Mouse (Mus musculus) ES-E14 (cell line): ENCODE data around the gene Psmc1. TPM values are rescaled to one million over a fixed set of nuclear protein-coding genes. Genes with fewer than 3 reads are reported as not detected.

ENCODE experiments used
- DNase-seq: peaks from one replicate; pipeline ENCODE4 v3.0.0-alpha.2; 2013; ENCODE audit warnings: low read depth, low spot score
- H3K27ac ChIP-seq: 2 replicates; pipeline ENCODE4 v1.5.1; 2012; ENCODE audit warnings: low read depth, mild to moderate bottlenecking, low read length, moderate library complexity, mixed read lengths; ENCODE audit not compliant: poor library complexity, insufficient read depth, severe bottlenecking
- H3K36me3 ChIP-seq: 2 replicates; pipeline ENCODE4 v1.6.1; 2012; ENCODE audit warnings: mild to moderate bottlenecking, low read length, moderate library complexity, mixed read lengths; ENCODE audit not compliant: control insufficient read depth, poor library complexity, insufficient read depth, severe bottlenecking
- H3K4me1 ChIP-seq, 2 experiments: fragments of 150-350 bp in 1 of 2; sonication (generic) in 1 of 2; 2 replicates each; pipeline ENCODE4 v1.6.1; 2012; ENCODE audit warnings: low read length in 2 of 2, mild to moderate bottlenecking in 1 of 2, mixed read lengths in 1 of 2; ENCODE audit not compliant: control insufficient read depth in 2 of 2, insufficient read depth in 2 of 2, poor library complexity in 1 of 2
- H3K4me3 ChIP-seq, 2 experiments: fragments of 150-350 bp in 1 of 2; sonication (generic) in 1 of 2; 2 replicates each; pipeline ENCODE4 v1.5.1; 2012; ENCODE audit warnings: low read length in 2 of 2, low read depth in 1 of 2, mild to moderate bottlenecking in 1 of 2, mixed read lengths in 1 of 2; ENCODE audit not compliant: insufficient read depth in 1 of 2, poor library complexity in 1 of 2, severe bottlenecking in 1 of 2
- H3K9ac ChIP-seq: 2 replicates; pipeline ENCODE4 v1.6.1; 2012; ENCODE audit warnings: low read depth, mild to moderate bottlenecking, low read length, mixed read lengths; ENCODE audit not compliant: poor library complexity, insufficient read depth, severe bottlenecking
- H3K9me3 ChIP-seq: fragments of 150-350 bp; sonication (generic); 2 replicates; pipeline ENCODE4 v1.6.1; 2012; ENCODE audit warnings: low read depth, mild to moderate bottlenecking, low read length; ENCODE audit not compliant: control insufficient read depth, insufficient read depth
- CHD2 ChIP-seq: IDR thresholded peaks from 2 replicates; pipeline ENCODE4 v1.6.1; 2014; ENCODE audit warnings: mild to moderate bottlenecking, low read depth, low read length, inconsistent platforms
- HCFC1 ChIP-seq: IDR thresholded peaks from 2 replicates; pipeline ENCODE4 v1.6.1; 2012; ENCODE audit warnings: low read length, inconsistent platforms, borderline replicate concordance; ENCODE audit not compliant: insufficient read depth
- MAFK ChIP-seq: IDR thresholded peaks from 2 replicates; pipeline ENCODE4 v1.6.1; 2014; ENCODE audit warnings: mild to moderate bottlenecking, low read depth, low read length, inconsistent platforms; ENCODE audit not compliant: insufficient read depth
- ZC3H11A ChIP-seq: IDR thresholded peaks from 2 replicates; pipeline ENCODE4 v1.6.1; 2012; ENCODE audit warnings: low read depth, mild to moderate bottlenecking, inconsistent platforms, low read length, borderline replicate concordance
- ZNF384 ChIP-seq: IDR thresholded peaks from 2 replicates; pipeline ENCODE4 v1.6.1; 2012; ENCODE audit warnings: low read depth, low read length, inconsistent platforms
- in situ Hi-C, 2 experiments: fragments of 600-800 bp; cut with MboI; formaldehyde crosslinking; loops; one replicate each; pipeline ENCODE4 v1.15.1; 2025; ENCODE audit warnings: low sequenced_read_pairs in 2 of 2, inconsistent platforms in 1 of 2; ENCODE audit not compliant: unreplicated experiment in 2 of 2
- total RNA-seq: library from RNA; depleted of rRNA; stranded (reverse); fragments of 300-350 nt; gene quantifications from 2 replicates; pipeline ENCODE4 v1.2.3, GENCODE M21; 2012

Gene Psmc1
- total RNA-seq, 1 experiment = 264 TPM

GRCm38 (mm10) chr12:100134395-100134936 lies 24.5 kb downstream of the Psmc1 start:
- in situ Hi-C loops = no loop called here
- Histone ChIP-seq H3K9me3 (no peaks in the 10 kb centered on the region), H3K4me1 (peaks cover 3 to 6% of the 10 kb centered on the region in 2 experiments; a peak in 2 of 4 replicates), H3K27ac (no peak overlapping the region), H3K36me3 (peaks cover 48% of the 10 kb centered on the region), H3K9ac (no peak overlapping the region), H3K4me3 (no peak overlapping the region)
- DNase-seq = no peak
- TF ChIP-seq ZC3H11A = no peak
- no peak for TF ChIP-seq MAFK
- no peak for TF ChIP-seq ZNF384
- TF ChIP-seq HCFC1 = no peak
- no peak for TF ChIP-seq CHD2

GRCm38 (mm10) chr12:100135117-100135516 lies 25.2 kb downstream of the Psmc1 start:
- H3K4me3 ChIP-seq = no peak overlapping the region
- TF ChIP-seq ZNF384 (no peak), HCFC1 (no peak), MAFK (no peak)
- no peaks in the 10 kb centered on the region for H3K9me3 ChIP-seq
- H3K4me1 ChIP-seq = peaks cover 3 to 6% of the 10 kb centered on the region in 2 experiments; a peak in 2 of 4 replicates
- H3K9ac ChIP-seq = no peak overlapping the region
- H3K27ac ChIP-seq = no peak overlapping the region
- no peak for DNase-seq
- in situ Hi-C loops = no loop called here
- H3K36me3 ChIP-seq = peaks cover 50% of the 10 kb centered on the region

GRCm38 (mm10) chr12:100142848-100143523 lies 33.0 kb downstream of the Psmc1 start:
- H3K36me3 ChIP-seq = peaks cover 28% of the 10 kb centered on the region
- H3K4me3 ChIP-seq = no peak overlapping the region
- in situ Hi-C loops = no loop called here
- no peak overlapping the region for H3K9ac ChIP-seq
- no peak overlapping the region for H3K27ac ChIP-seq
- DNase-seq = no peak
- no peaks in the 10 kb centered on the region for H3K9me3 ChIP-seq
- no peak for TF ChIP-seq HCFC1
- TF ChIP-seq CHD2 = no peak
- no peak for TF ChIP-seq MAFK
- TF ChIP-seq ZNF384 = no peak
- no peak for TF ChIP-seq ZC3H11A
- H3K4me1 ChIP-seq = peaks cover 0 to 3% of the 10 kb centered on the region in 2 experiments; a peak in 1 of 4 replicates

GRCm38 (mm10) chr12:100143737-100144136 lies 33.8 kb downstream of the Psmc1 start:
- Histone ChIP-seq H3K4me3 (no peak overlapping the region), H3K36me3 (peaks cover 31% of the 10 kb centered on the region), H3K9me3 (no peaks in the 10 kb centered on the region), H3K9ac (no peak overlapping the region), H3K4me1 (no peaks in the 10 kb centered on the region), H3K27ac (no peak overlapping the region)
- in situ Hi-C loops = no loop called here
- DNase-seq = no peak
- TF ChIP-seq HCFC1 = no peak
- no peak for TF ChIP-seq CHD2
- no peak for TF ChIP-seq ZC3H11A
- no peak for TF ChIP-seq MAFK
- TF ChIP-seq ZNF384 = no peak
